In genomic region chr9:14500023-14500915, GRCm38 (mm10) we compare ENCODE assay signal across 8 mouse cellular contexts. TPM values are rescaled to one million over a fixed set of nuclear protein-coding genes. Genes with fewer than 3 reads are reported as not detected.
DNase-seq lines count a peak whose midpoint lies in the region; ATAC-seq lines count a peak whose summit lies in the region.

Kdm4d (minus strand) TSS chr9:14500482.
Cwc15 (plus strand) TSS chr9:14500617.

- H3K4me3 ChIP-seq in brown adipose tissue, adult 24 weeks (ENCODE audit: insufficient read depth, low read depth, low read length) = peak within 1 kb of the TSS; percentile 95
- peak within 1 kb of the TSS; percentile 95 for H3K4me3 ChIP-seq in heart, embryonic 13.5 days
- peak within 1 kb of the TSS; percentile 95 for H3K4me3 ChIP-seq in liver, embryonic 12.5 days
- peak within 1 kb of the TSS; percentile 85 for H3K4me3 ChIP-seq in stomach, embryonic 15.5 days (replicated peaks)

- no peaks in the 10 kb centered on the region for H3K4me1 ChIP-seq in brown adipose tissue, adult 24 weeks (ENCODE audit: control insufficient read depth, insufficient read depth, insufficient read length, low read length)
- peaks cover 14% of the 10 kb centered on the region for H3K4me1 ChIP-seq in heart, embryonic 13.5 days
- H3K4me1 ChIP-seq in liver, embryonic 12.5 days = peaks cover 16% of the 10 kb centered on the region
- H3K4me1 ChIP-seq in stomach, embryonic 15.5 days = no peaks in the 10 kb centered on the region; the same call in 1 of the 2 replicates

- peaks cover 32% of the 10 kb centered on the region for H3K36me3 ChIP-seq in heart, embryonic 13.5 days
- peaks cover 31% of the 10 kb centered on the region for H3K36me3 ChIP-seq in liver, embryonic 12.5 days
- peaks cover 21% of the 10 kb centered on the region for H3K36me3 ChIP-seq in stomach, embryonic 15.5 days

- H3K27ac ChIP-seq in brown adipose tissue, adult 24 weeks (replicated peaks; ENCODE audit: low read depth, low read length) = peak within 1 kb of the TSS; percentile 53
- H3K27ac ChIP-seq in heart, embryonic 13.5 days (replicated peaks) = peak within 1 kb of the TSS; percentile 72
- peak within 1 kb of the TSS; percentile 68 for H3K27ac ChIP-seq in liver, embryonic 12.5 days
- peak within 1 kb of the TSS; percentile 75 for H3K27ac ChIP-seq in stomach, embryonic 15.5 days

- no peaks in the 10 kb centered on the region for H3K9me3 ChIP-seq in heart, embryonic 13.5 days
- no peaks in the 10 kb centered on the region for H3K9me3 ChIP-seq in liver, embryonic 12.5 days (replicated peaks)
- no peaks in the 10 kb centered on the region for H3K9me3 ChIP-seq in stomach, embryonic 15.5 days

- no peaks in the 10 kb centered on the region for H3K27me3 ChIP-seq in heart, embryonic 13.5 days (replicated peaks)
- H3K27me3 ChIP-seq in liver, embryonic 12.5 days (replicated peaks) = no peaks in the 10 kb centered on the region
- H3K27me3 ChIP-seq in stomach, embryonic 15.5 days (replicated peaks) = no peaks in the 10 kb centered on the region

- peak; percentile 97 for DNase-seq in CD4-positive, CD25-positive, alpha-beta regulatory T cell, adult 2 months (ENCODE audit: low read depth, low spot score)
- peak; percentile 84 for DNase-seq in fat pad, adult 2 months (ENCODE audit: extremely low read depth, low read depth, low spot score)
- DNase-seq in kidney, postnatal 10 days = peak; percentile 97
- DNase-seq in natural killer cell, adult 2 months (ENCODE audit: low spot score in 2 of 2) = peak; percentile 95 to 97

- peak within 1 kb of the TSS; percentile 95 for H3K9ac ChIP-seq in heart, embryonic 13.5 days
- peak within 1 kb of the TSS; percentile 85 for H3K9ac ChIP-seq in liver, embryonic 12.5 days
- peak within 1 kb of the TSS; percentile 76 for H3K9ac ChIP-seq in stomach, embryonic 15.5 days

- H3K4me2 ChIP-seq in heart, embryonic 13.5 days = peak within 1 kb of the TSS; percentile 90
- peak within 1 kb of the TSS; percentile 80 for H3K4me2 ChIP-seq in liver, embryonic 12.5 days
- H3K4me2 ChIP-seq in stomach, embryonic 15.5 days = peak within 1 kb of the TSS; percentile 72

- ATAC-seq in heart, embryonic 13.5 days (ENCODE audit: extremely low read depth, insufficient number of reproducible peaks, low FRiP score, low TSS enrichment) = peak; percentile 94
- peak; percentile 98 for ATAC-seq in liver, embryonic 12.5 days
- ATAC-seq in stomach, embryonic 15.5 days (ENCODE audit: insufficient read depth, low FRiP score, low read depth) = peak; percentile 99

- WGBS in heart, embryonic 13.5 days = under 1% methylated on average over 59 of the region's 59 CpGs
- 1% methylated on average over 59 of the region's 59 CpGs for whole genome bisulfite sequencing in liver, embryonic 12.5 days (ENCODE audit: insufficient replicate concordance)
- WGBS in stomach, embryonic 15.5 days = under 1% methylated on average over 59 of the region's 59 CpGs

RNA-seq across cellular contexts. Expression of gene Kdm4d, which starts in this region (rescaled TPM):
- not detected in 2 replicates for polyA plus RNA-seq in brown adipose tissue, adult 24 weeks (2012; ENCODE audit: insufficient read depth, insufficient read length, missing spikeins)
- polyA plus RNA-seq in heart, embryonic 13.5 days (2015; fragmentation: Nextera tagmentation; extraction: Ambion mirVana) = 0.19 TPM in 1 of 2 replicates, not detected in the other
- 0.10 TPM in 2 replicates for polyA plus RNA-seq in liver, embryonic 12.5 days (2016; fragmentation: Nextera tagmentation; extraction: Ambion mirVana)
- 0.40 and 0.43 TPM in 2 replicates for polyA plus RNA-seq in stomach, embryonic 15.5 days (2015; fragmentation: Nextera tagmentation; extraction: Ambion mirVana)

RNA-seq across cellular contexts. Expression of gene Cwc15, which starts in this region (rescaled TPM):
- polyA plus RNA-seq in brown adipose tissue, adult 24 weeks (2012; ENCODE audit: insufficient read depth, insufficient read length, missing spikeins) = 146 and 164 TPM in 2 replicates
- 111 and 116 TPM in 2 replicates for polyA plus RNA-seq in heart, embryonic 13.5 days (2015; fragmentation: Nextera tagmentation; extraction: Ambion mirVana)
- polyA plus RNA-seq in liver, embryonic 12.5 days (2016; fragmentation: Nextera tagmentation; extraction: Ambion mirVana) = 93.8 and 94.8 TPM in 2 replicates
- polyA plus RNA-seq in stomach, embryonic 15.5 days (2015; fragmentation: Nextera tagmentation; extraction: Ambion mirVana) = 135 and 147 TPM in 2 replicates

Comparison
In these comparisons a context has a peak if more than half of its experiments do, and no peak if none do; other contexts are left out.
1. Peak in every context shown above with its lines: DNase-seq, ATAC-seq, H3K4me3 ChIP-seq and H3K27ac ChIP-seq.